Mouse (Mus musculus) layer of hippocampus, adult 9-11 months (tissue): ENCODE measurements around the gene Kif26a.

Experiments
- DNase-seq: peaks from one replicate; pipeline ENCODE4 v3.0.0; 2022

Kif26a gene

GRCm38 (mm10) chr12:112170671-112171574 lies 24.9 kb downstream of the Kif26a start:
- DNase-seq: no peak

DNA sequence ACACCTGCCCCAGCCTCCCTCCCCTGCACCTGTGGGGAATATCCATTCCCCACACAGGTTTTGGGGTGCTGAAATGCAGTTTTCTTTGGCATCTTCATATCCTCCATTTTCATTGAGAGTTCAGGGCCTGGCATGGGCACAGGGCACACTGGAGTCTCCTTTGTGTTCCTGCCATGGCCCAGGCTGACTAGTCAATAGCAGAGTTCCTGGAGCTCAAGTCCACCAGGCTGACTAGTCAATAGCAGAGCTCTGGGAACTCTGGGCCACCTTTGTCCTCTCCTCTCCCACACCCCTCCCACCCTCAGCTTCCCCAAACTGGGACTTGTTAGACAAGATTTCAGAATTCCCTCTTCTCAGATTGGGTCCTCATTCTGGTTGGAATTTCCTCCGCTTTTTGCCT lies 25.6 kb downstream of the Kif26a start:
- DNase-seq: no peak

DNA sequence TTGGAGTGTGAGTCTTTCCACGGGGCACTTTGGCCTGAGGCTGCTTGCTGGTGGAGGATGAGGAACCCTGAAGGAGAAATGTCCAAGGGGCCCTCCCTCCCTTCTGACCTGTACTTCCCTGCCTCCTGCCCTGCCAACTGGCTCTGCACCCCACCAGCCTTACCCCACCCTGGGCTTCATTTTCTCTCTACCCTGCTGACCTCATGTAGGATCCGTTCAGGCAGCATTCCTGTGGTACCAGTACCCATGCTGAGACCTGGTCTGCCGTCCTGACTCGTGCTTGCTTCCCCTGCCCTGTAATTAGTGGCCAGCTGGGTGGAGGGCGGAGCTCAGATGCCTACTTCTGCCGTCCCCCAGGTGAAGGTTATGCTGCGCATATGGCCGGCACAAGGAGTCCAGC lies 26.2 kb downstream of the Kif26a start:
- no peak for DNase-seq

DNA sequence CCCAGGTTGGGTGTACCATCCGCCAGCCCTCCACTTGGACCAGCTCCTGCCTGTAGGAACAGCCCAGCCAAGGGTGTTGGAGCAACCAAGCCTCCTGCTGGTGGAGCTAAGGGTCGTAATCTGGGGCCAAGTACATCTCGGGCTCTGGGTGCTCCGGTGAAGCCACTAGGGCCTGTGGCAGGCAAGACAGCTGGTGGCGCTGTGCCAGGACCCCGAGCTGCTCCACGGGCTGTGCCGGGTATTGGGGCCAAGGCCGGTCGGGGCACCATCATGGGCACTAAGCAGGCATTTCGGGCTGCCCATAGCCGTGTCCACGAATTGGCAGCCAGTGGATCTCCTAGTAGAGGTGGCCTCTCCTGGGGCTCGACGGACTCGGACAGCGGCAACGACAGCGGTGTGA lies 31.7 kb downstream of the Kif26a start:
- no peak for DNase-seq

GRCm38 (mm10) chr12:112179687-112180086 lies 33.7 kb downstream of the Kif26a start:
- DNase-seq: no peak

DNA sequence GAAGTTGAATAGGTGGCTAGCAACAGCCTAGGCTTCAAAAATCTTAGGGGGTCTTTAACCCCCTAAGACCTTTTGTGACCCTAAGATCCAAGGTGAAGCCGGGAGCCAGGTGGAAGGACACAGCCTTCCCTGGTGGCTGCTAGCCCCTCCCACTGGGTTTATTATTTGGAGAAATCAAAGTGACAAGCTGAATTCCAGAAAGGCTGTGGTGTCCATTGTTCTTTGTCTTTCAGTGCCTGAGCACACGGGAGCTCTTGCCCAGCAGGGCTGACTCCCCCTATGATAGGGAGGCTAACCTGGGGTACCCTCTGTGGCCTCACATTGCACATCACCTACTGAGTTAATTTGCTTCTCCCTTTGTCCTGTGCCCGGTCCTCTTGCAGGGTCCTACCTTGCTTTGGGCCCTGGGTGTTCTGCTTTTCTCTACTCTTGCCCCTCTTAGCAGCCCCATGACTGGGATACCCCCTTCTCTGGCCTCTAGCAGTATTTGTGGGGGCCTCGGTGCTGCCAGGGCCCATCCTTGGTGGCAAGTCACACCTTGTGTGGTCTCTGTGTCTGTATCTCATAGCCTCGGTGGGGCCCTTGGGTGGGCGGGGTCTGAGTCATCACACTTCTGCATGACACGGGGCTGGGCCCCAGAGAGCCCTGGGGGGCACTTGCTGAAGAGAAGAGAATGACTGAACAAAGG lies 36.1 kb downstream of the Kif26a start:
- DNase-seq: no peak

- no peak for DNase-seq
Observed at GRCm38 (mm10) chr12:112182609-112182955, 36.6 kb downstream of the Kif26a start.

- no peak for DNase-seq
Observed at GRCm38 (mm10) chr12:112183675-112184074, 37.7 kb downstream of the Kif26a start.

- DNase-seq: no peak
Observed at GRCm38 (mm10) chr12:112184390-112184789, 38.4 kb downstream of the Kif26a start.

DNA sequence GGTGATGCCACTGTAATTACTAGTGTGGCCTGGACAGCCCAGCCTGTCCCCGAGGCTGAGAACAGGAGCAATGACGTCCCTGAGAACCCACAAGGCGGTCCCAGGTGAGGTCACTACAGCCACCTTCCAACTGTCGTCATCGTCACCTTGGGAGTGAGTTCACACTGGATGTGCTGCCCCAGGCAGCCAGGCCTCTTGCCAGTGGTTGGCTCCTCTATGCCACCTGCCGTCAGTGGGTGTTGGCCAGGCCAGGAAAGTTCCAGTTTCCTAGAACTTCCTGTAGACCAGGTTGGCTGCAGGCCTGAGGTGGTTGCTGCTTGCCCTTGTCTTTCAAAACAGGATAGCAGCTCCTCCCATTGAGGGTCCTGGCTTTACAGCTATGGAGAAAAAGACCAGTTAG lies 40.9 kb downstream of the Kif26a start:
- no peak for DNase-seq

DNA sequence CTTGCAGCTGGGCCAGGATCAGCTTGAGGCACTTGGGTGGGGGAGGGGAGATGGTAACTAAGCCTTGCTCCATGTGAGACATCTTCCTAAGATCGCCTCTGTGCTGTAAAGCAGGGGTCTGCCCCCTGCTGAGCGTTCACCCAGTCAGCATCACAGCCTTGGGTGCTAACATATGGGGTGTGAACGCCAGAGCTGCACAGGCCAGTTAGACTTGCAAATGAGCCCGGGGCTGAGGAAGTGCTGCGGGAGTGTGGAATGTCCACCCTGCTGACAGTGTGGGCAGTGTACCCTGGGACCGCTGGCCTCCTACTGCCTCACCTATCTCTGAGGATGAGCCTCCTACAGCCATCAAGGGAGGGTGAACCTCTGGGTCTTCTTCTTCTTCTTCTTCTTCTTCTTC lies 45.7 kb downstream of the Kif26a start:
- no peak for DNase-seq

DNA sequence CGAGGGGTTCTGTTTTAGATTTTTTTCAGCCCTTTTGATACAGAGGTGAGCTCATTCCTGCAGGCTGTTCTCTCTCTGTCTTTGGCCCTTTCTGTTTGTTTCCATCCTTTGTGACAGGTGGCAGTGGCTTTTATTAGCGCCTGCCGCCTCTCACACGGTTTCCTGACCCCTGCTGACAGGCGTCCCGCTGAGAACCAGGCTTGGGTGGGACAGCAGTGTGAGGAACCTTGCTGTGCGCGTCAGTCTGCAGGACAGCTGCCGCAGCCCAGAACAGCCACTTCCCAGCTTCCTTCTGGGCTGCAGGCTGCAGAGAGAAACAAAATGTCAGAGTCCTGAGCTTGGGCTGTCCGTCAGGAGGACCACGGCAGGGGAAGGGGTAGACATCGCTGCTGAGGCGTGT lies 49.0 kb downstream of the Kif26a start:
- DNase-seq: no peak

- DNase-seq: no peak
Observed at GRCm38 (mm10) chr12:112196562-112196961, 50.6 kb downstream of the Kif26a start.

- no peak for DNase-seq
Observed at GRCm38 (mm10) chr12:112199363-112199762, 53.4 kb downstream of the Kif26a start.

DNA sequence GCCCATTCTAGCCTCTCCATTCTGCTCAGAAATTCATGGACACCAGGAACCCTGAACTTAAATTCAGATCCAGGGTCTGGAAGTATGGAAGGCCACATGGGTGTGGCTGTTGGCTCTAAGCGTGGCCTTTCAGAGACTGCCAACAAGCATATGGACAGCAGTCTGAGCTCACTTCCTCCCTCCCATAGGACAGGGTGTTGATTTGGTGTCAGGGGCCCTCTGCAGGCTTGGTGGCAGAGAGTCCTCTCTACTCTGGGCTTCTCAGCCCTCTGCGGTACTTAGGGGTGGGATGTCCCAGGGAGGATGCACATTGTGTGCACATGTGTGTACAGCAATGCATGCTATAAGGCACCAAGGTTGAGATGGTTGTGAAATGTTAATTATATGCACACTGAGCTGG lies 54.0 kb downstream of the Kif26a start:
- no peak for DNase-seq

DNA sequence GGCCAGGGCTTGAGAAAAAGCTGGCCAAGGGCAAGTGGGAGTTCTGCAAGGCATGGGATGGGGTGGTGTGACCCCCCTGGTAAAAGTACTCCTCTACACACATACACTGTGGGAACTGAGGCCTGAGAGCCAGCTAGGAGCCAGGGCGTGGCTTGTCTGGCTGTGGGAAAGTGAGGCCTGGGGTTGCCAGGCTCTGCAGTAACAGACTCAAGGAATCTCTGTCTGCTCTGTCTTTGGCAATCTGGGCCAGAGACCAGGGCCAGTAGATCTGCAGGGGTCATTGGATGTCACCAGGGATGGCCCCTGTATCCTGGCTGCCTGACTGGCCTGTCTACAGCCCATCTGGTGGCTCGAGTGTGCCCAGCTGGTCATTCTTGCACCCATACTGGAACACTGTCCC lies 61.2 kb downstream of the Kif26a start:
- DNase-seq: no peak

- DNase-seq: no peak
Observed at GRCm38 (mm10) chr12:112207734-112208133, 61.7 kb downstream of the Kif26a start.

DNA sequence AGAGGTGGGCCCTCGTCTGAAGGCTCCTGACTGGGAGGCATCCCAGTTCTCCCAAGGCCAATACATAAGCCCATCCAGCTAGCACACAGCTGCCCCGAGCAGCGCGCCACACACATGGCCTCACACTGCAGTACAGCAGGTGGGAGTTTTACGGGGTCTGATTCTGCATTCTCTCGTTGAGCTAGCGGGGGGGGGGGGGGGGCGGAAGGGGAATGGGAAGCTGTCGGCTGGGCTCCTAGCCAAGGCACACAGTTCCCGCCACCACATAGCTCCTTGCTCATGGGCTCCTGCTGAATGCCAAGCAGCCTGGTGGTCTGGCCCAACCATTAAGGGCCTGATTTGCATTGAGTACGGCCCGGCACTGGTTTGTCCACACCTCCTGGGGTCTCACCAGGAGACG lies 64.6 kb downstream of the Kif26a start:
- DNase-seq: no peak

DNA sequence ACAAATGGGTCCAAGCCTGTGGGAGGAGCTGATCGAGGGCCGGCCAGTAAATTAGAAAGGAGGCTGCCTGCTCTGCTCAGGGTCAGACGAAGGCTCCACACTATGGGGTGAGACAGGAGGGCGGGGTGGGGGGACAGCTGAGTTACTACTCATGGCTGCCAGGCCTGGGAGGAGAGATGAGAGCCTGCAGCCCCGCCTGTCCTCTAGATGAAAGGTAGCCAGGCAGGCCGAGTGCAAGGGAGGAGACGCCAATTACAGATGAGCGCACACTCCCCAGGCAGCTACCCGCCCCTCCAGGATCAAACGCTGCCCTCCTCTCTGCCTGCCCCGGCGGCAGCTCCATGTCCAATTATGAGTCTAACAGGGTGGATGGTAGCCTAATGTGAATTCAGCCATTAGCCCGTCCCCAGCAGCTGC lies 68.4 kb downstream of the Kif26a start:
- DNase-seq: no peak

DNA sequence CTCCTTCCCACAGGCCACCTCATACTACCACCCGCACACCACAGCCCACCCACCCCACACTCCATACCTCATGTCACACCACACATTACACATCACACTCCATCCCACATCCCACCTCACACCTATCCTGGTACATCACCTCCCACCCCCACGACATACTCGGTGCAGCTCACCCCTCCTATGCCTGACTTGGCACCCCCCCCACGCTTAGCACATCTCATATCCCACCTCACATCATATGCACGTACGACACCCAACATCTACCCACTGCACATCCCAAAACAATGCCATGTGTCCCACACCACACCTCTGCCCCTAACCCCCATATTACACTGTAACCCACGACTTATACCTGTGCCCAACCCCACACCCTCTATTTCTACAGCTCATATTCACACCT lies 69.5 kb downstream of the Kif26a start:
- DNase-seq: no peak

- DNase-seq: no peak
Observed at GRCm38 (mm10) chr12:112217021-112217420, 71.0 kb downstream of the Kif26a start.

GRCm38 (mm10) chr12:112217681-112218080 lies 71.7 kb downstream of the Kif26a start:
- no peak for DNase-seq

DNA sequence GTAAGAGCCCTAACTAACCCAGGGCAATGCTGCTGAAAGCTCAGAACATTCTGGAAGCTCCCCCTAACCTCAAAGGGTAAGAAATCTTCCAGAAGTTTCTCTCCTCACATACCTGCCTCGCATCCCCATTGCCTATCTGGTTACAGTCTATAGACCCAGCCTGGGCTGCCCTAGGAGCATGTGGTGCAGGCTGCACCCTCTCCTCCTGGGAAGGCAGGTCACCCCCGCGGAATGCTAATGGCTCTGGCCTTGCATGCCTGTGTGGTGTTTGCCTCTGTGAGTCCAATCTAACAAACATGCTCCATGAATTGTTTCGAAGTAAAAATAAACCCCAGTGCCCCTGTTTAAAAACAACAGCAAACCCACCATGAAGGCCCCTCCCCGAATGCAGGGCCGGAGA lies 75.3 kb downstream of the Kif26a start:
- DNase-seq: no peak

DNA sequence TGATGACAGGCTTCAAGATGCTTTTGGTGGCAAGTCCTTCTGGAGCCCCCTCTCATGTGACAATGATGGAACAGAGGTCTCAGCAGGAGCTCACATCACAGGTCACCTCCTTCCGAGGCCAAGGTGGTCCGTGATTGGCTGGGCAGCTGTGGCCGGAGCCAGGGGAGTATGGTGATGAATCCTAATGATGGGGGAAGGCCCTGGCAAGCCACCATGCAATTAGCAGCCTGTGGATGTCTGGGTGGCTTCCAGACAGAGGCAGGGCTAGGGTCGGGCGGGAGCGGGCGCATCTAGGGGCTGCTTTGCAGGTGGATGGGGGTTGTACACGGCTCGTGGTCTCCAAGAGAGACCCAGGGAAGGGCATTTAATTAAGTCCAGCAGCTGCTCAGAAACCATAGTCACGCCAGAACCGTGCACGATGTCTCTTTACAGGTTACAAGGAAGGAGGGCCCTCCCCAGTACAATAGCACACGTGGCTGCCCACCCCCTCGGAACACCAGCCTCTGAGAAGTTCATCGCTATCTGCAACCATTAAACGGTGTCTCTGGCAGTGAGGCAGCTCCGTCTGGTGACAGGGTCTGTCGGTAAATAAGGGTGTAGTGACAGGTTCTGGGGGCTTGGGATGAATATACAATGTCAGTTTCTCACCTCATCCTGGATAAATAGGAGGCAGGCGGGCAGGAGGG lies 75.9 kb downstream of the Kif26a start:
- DNase-seq: no peak
